Mouse (Mus musculus) gastrocnemius, postnatal 36 days (tissue): ENCODE measurements at regions not wholly inside any gene's neighbourhood (a gene's known extent, or its start where the extent isn't known, plus 50 kb on each side); places are given as distances from the start of the nearest gene placed in this dataset.
"Not testable (repeated sequence)": the region's sequence is repeated elsewhere in the genome, so short reads cannot be mapped to it uniquely, and the experiment has no call there.

ENCODE experiments used
- DNase-seq, 2 experiments: peaks; one replicate each; pipeline ENCODE4 v3.0.0; 2022
- intact Hi-C: fragments of 180-260 bp; cut with DNase I; formaldehyde crosslinking; loops from one replicate; pipeline ENCODE4 v1.15.1; 2025

- no peak for DNase-seq
- intact Hi-C loops: no loop called here
Measured at GRCm38 (mm10) chr5:40177982-40178748, 422.9 kb upstream of the Hs3st1 start.

GRCm38 (mm10) chr5:40136740-40137285 lies 381.5 kb upstream of the Hs3st1 start:
- intact Hi-C loops: no loop called here
- no peak for DNase-seq

GRCm38 (mm10) chr5:40124337-40124736 lies 369.1 kb upstream of the Hs3st1 start:
- intact Hi-C loops: no loop called here
- DNase-seq: no peak

- intact Hi-C loops: no loop called here
- DNase-seq: no peak
Measured at GRCm38 (mm10) chr5:40116849-40117248, 361.6 kb upstream of the Hs3st1 start.

- intact Hi-C loops, DNase-seq: not testable (repeated sequence)
Measured at GRCm38 (mm10) chr5:40089576-40089975, 334.3 kb upstream of the Hs3st1 start.

- intact Hi-C loops: no loop called here
- DNase-seq: no peak
Measured at GRCm38 (mm10) chr5:40045288-40045687, 290.0 kb upstream of the Hs3st1 start.

- no peak for DNase-seq
- intact Hi-C loops: no loop called here
Measured at GRCm38 (mm10) chr5:40034452-40034851, 279.2 kb upstream of the Hs3st1 start.

GRCm38 (mm10) chr5:40033686-40034085 lies 278.4 kb upstream of the Hs3st1 start:
- intact Hi-C loops: no loop called here
- no peak for DNase-seq

GRCm38 (mm10) chr5:40030261-40030660 lies 275.0 kb upstream of the Hs3st1 start:
- intact Hi-C loops: no loop called here

GRCm38 (mm10) chr5:40015946-40016345 lies 260.7 kb upstream of the Hs3st1 start:
- no peak for DNase-seq
- intact Hi-C loops: no loop called here

More at GRCm38 (mm10) chr5:40030261-40030660, 275.0 kb upstream of the Hs3st1 start:
- DNase-seq: no peak

- DNase-seq: no peak
- intact Hi-C loops: no loop called here
Measured at GRCm38 (mm10) chr5:39988039-39988438, 232.8 kb upstream of the Hs3st1 start.

GRCm38 (mm10) chr5:39964371-39964770 lies 209.1 kb upstream of the Hs3st1 start:
- intact Hi-C loops: loop anchor here (10.0 kb wide), 1 partner anchor 1180 kb away; no protein-coding TSS in a partner anchor
- no peak for DNase-seq

GRCm38 (mm10) chr5:39960981-39961380 lies 205.7 kb upstream of the Hs3st1 start:
- intact Hi-C loops: loop anchor here (10.0 kb wide), 1 partner anchor 1176 kb away; no protein-coding TSS in a partner anchor
- DNase-seq: no peak

GRCm38 (mm10) chr5:39935564-39935963 lies 180.3 kb upstream of the Hs3st1 start:
- DNase-seq: no peak
- intact Hi-C loops: no loop called here

GRCm38 (mm10) chr5:39931890-39932289 lies 176.6 kb upstream of the Hs3st1 start:
- intact Hi-C loops: no loop called here
- DNase-seq: no peak

- no peak for DNase-seq
Measured at GRCm38 (mm10) chr5:39909369-39909768, 154.1 kb upstream of the Hs3st1 start.

GRCm38 (mm10) chr5:39871723-39872085 lies 116.4 kb upstream of the Hs3st1 start:
- no peak for DNase-seq
- intact Hi-C loops: no loop called here

More at GRCm38 (mm10) chr5:39909369-39909768, 154.1 kb upstream of the Hs3st1 start:
- intact Hi-C loops: no loop called here

GRCm38 (mm10) chr5:39870835-39871722 lies 115.8 kb upstream of the Hs3st1 start:
- intact Hi-C loops: no loop called here
- DNase-seq: no peak

GRCm38 (mm10) chr5:39857192-39857591 lies 101.9 kb upstream of the Hs3st1 start:
- intact Hi-C loops: no loop called here
- no peak for DNase-seq

GRCm38 (mm10) chr5:39856616-39857156 lies 101.4 kb upstream of the Hs3st1 start:
- intact Hi-C loops: no loop called here
- DNase-seq: no peak
